Mouse (Mus musculus): ENCODE results near the gene Minos1. TPM values are rescaled to one million over a fixed set of nuclear protein-coding genes. Genes with fewer than 3 reads are reported as not detected.
A peak's percentile ranks its signal among the peaks of the same experiment; 100 is the strongest.

Minos1 gene
- polyA plus RNA-seq, 1 experiment from 2014 or later, result 389 TPM

GRCm38 (mm10) chr4:139165259-139165658 is 34.3 kb upstream of the Minos1 start:
- Histone ChIP-seq H3K27ac (no peak overlapping the region), H3K4me3 (no peak overlapping the region), H3K36me3 (replicated peaks) (no peaks in the 10 kb centered on the region), H3K4me1 (peaks cover 13% of the 10 kb centered on the region), H3K9me3 (no peaks in the 10 kb centered on the region), H3K27me3 (ENCODE audit: poor library complexity, severe bottlenecking) (no peaks in the 10 kb centered on the region)
- WGBS, result 92% methylated on average over 8 of the region's 8 CpGs
- DNase-seq (ENCODE audit: extremely low spot score, low spot score), result no peak

- H3K36me3 ChIP-seq (replicated peaks), result no peaks in the 10 kb centered on the region
- no peaks in the 10 kb centered on the region for H3K9me3 ChIP-seq
- 0 out of 2 replicates have a peak, but pooled peaks cover under 1% of the 10 kb centered on the region for H3K4me1 ChIP-seq
- no peaks in the 10 kb centered on the region for H3K27me3 ChIP-seq (ENCODE audit: poor library complexity, severe bottlenecking)
- H3K27ac ChIP-seq, result no peak overlapping the region
- H3K4me3 ChIP-seq, result no peak overlapping the region
- WGBS, result 90% methylated on average over 6 of the region's 6 CpGs
- no peak for DNase-seq (ENCODE audit: extremely low spot score, low spot score)
Measured at GRCm38 (mm10) chr4:139164082-139164481, 33.2 kb upstream of the Minos1 start.

GRCm38 (mm10) chr4:139161076-139161475 is 30.2 kb upstream of the Minos1 start:
- no peaks in the 10 kb centered on the region for H3K36me3 ChIP-seq (replicated peaks)
- no peak overlapping the region for H3K4me3 ChIP-seq
- DNase-seq (ENCODE audit: extremely low spot score, low spot score), result no peak
- H3K27ac ChIP-seq, result no peak overlapping the region
- H3K9me3 ChIP-seq, result no peaks in the 10 kb centered on the region
- 72% methylated on average over 2 of the region's 2 CpGs for WGBS
- no peaks in the 10 kb centered on the region for H3K27me3 ChIP-seq (ENCODE audit: poor library complexity, severe bottlenecking)
- no peaks in the 10 kb centered on the region for H3K4me1 ChIP-seq

GRCm38 (mm10) chr4:139158350-139158749 is 27.4 kb upstream of the Minos1 start:
- WGBS, result 91% methylated on average over 14 of the region's 14 CpGs

GRCm38 (mm10) chr4:139156538-139156937 is 25.6 kb upstream of the Minos1 start:
- Histone ChIP-seq H3K9me3 (peaks cover 2% of the 10 kb centered on the region; the same call in 1 of the 2 replicates), H3K4me3 (no peak overlapping the region), H3K27me3 (ENCODE audit: poor library complexity, severe bottlenecking) (no peaks in the 10 kb centered on the region), H3K36me3 (replicated peaks) (no peaks in the 10 kb centered on the region), H3K27ac (no peak overlapping the region), H3K4me1 (no peaks in the 10 kb centered on the region)
- WGBS, result 90% methylated on average over 6 of the region's 6 CpGs
- DNase-seq (ENCODE audit: extremely low spot score, low spot score), result no peak

More at GRCm38 (mm10) chr4:139158350-139158749, 27.4 kb upstream of the Minos1 start:
- DNase-seq (ENCODE audit: extremely low spot score, low spot score), result no peak
- Histone ChIP-seq H3K9me3 (no peaks in the 10 kb centered on the region), H3K4me1 (no peaks in the 10 kb centered on the region), H3K27ac (no peak overlapping the region), H3K4me3 (no peak overlapping the region), H3K36me3 (replicated peaks) (no peaks in the 10 kb centered on the region), H3K27me3 (ENCODE audit: poor library complexity, severe bottlenecking) (no peaks in the 10 kb centered on the region)

- DNase-seq (ENCODE audit: extremely low spot score, low spot score), result no peak
- Histone ChIP-seq H3K27ac (no peak overlapping the region), H3K27me3 (ENCODE audit: poor library complexity, severe bottlenecking) (no peaks in the 10 kb centered on the region), H3K4me3 (no peak overlapping the region), H3K9me3 (peaks cover 9% of the 10 kb centered on the region; the same call in 1 of the 2 replicates), H3K4me1 (no peaks in the 10 kb centered on the region), H3K36me3 (replicated peaks) (no peaks in the 10 kb centered on the region)
- 84% methylated on average over 20 of the region's 20 CpGs for WGBS
Measured at GRCm38 (mm10) chr4:139154576-139155307, 23.8 kb upstream of the Minos1 start.

GRCm38 (mm10) chr4:139151370-139151769 is 20.5 kb upstream of the Minos1 start:
- H3K4me3 ChIP-seq, result no peak overlapping the region
- H3K27me3 ChIP-seq (ENCODE audit: poor library complexity, severe bottlenecking), result no peaks in the 10 kb centered on the region
- H3K9me3 ChIP-seq, result peaks cover 25% of the 10 kb centered on the region
- 70% methylated on average over 6 of the region's 6 CpGs for WGBS
- H3K36me3 ChIP-seq (replicated peaks), result no peaks in the 10 kb centered on the region
- H3K4me1 ChIP-seq, result no peaks in the 10 kb centered on the region
- H3K27ac ChIP-seq, result no peak overlapping the region
- no peak for DNase-seq (ENCODE audit: extremely low spot score, low spot score)

- Histone ChIP-seq H3K27ac (no peak overlapping the region), H3K27me3 (ENCODE audit: poor library complexity, severe bottlenecking) (no peaks in the 10 kb centered on the region), H3K36me3 (replicated peaks) (no peaks in the 10 kb centered on the region), H3K4me3 (no peak overlapping the region), H3K4me1 (peaks cover 10% of the 10 kb centered on the region), H3K9me3 (peaks cover 25% of the 10 kb centered on the region)
- DNase-seq (ENCODE audit: extremely low spot score, low spot score), result no peak
- WGBS, result 87% methylated on average over 5 of the region's 5 CpGs
Measured at GRCm38 (mm10) chr4:139146760-139147159, 15.8 kb upstream of the Minos1 start.

GRCm38 (mm10) chr4:139145156-139145555 is 14.2 kb upstream of the Minos1 start:
- Histone ChIP-seq H3K9me3 (peaks cover 16% of the 10 kb centered on the region), H3K27me3 (ENCODE audit: poor library complexity, severe bottlenecking) (no peaks in the 10 kb centered on the region), H3K27ac (no peak overlapping the region), H3K4me1 (peaks cover 10% of the 10 kb centered on the region), H3K36me3 (replicated peaks) (no peaks in the 10 kb centered on the region), H3K4me3 (no peak overlapping the region)
- DNase-seq (ENCODE audit: extremely low spot score, low spot score), result no peak
- WGBS, result 90% methylated on average over 11 of the region's 11 CpGs

- Histone ChIP-seq H3K9me3 (peaks cover 16% of the 10 kb centered on the region), H3K4me3 (no peak overlapping the region), H3K27ac (no peak overlapping the region), H3K4me1 (peaks cover 10% of the 10 kb centered on the region), H3K36me3 (replicated peaks) (no peaks in the 10 kb centered on the region), H3K27me3 (ENCODE audit: poor library complexity, severe bottlenecking) (no peaks in the 10 kb centered on the region)
- 72% methylated on average over 4 of the region's 4 CpGs for WGBS
- no peak for DNase-seq (ENCODE audit: extremely low spot score, low spot score)
Measured at GRCm38 (mm10) chr4:139144577-139144976, 13.7 kb upstream of the Minos1 start.

- H3K36me3 ChIP-seq (replicated peaks), result no peaks in the 10 kb centered on the region
- H3K4me1 ChIP-seq, result peaks cover 10% of the 10 kb centered on the region
- peaks cover 6% of the 10 kb centered on the region for H3K9me3 ChIP-seq
- H3K4me3 ChIP-seq, result peak overlapping the region; percentile 11; the same call in 1 of the 2 replicates
- DNase-seq (ENCODE audit: extremely low spot score, low spot score), result peak; percentile 57
- peak overlapping the region; percentile 74 for H3K27ac ChIP-seq
- 42% methylated on average over 9 of the region's 9 CpGs for WGBS
- no peaks in the 10 kb centered on the region for H3K27me3 ChIP-seq (ENCODE audit: poor library complexity, severe bottlenecking)
Measured at GRCm38 (mm10) chr4:139142985-139143384, 12.1 kb upstream of the Minos1 start.

- WGBS, result 81% methylated on average over 6 of the region's 6 CpGs
Measured at GRCm38 (mm10) chr4:139141785-139142184, 10.9 kb upstream of the Minos1 start.

GRCm38 (mm10) chr4:139140267-139140666 is 9.4 kb upstream of the Minos1 start:
- no peak overlapping the region for H3K4me3 ChIP-seq
- H3K9me3 ChIP-seq, result peaks cover 4% of the 10 kb centered on the region; the same call in 1 of the 2 replicates
- no peaks in the 10 kb centered on the region for H3K27me3 ChIP-seq (ENCODE audit: poor library complexity, severe bottlenecking)
- DNase-seq (ENCODE audit: extremely low spot score, low spot score), result no peak
- H3K27ac ChIP-seq, result no peak overlapping the region
- H3K4me1 ChIP-seq, result peaks cover 10% of the 10 kb centered on the region
- H3K36me3 ChIP-seq (replicated peaks), result no peaks in the 10 kb centered on the region
- WGBS, result 73% methylated on average over 2 of the region's 2 CpGs

More at GRCm38 (mm10) chr4:139141785-139142184, 10.9 kb upstream of the Minos1 start:
- no peak overlapping the region for H3K4me3 ChIP-seq
- H3K27me3 ChIP-seq (ENCODE audit: poor library complexity, severe bottlenecking), result no peaks in the 10 kb centered on the region
- no peaks in the 10 kb centered on the region for H3K36me3 ChIP-seq (replicated peaks)
- DNase-seq (ENCODE audit: extremely low spot score, low spot score), result no peak
- peaks cover 10% of the 10 kb centered on the region for H3K4me1 ChIP-seq
- H3K27ac ChIP-seq, result no peak overlapping the region
- H3K9me3 ChIP-seq, result peaks cover 4% of the 10 kb centered on the region; the same call in 1 of the 2 replicates

Data from forebrain, embryonic 10.5 days (tissue).